Mouse (Mus musculus): ENCODE results near the gene Mrpl49.
"Not testable (repeated sequence)": the region's sequence is repeated elsewhere in the genome, so short reads cannot be mapped to it uniquely, and the experiment has no call there.

Mrpl49 gene

GRCm38 (mm10) chr19:6067011-6067723 is 9.6 kb upstream of the Mrpl49 start:
- peak; percentile 79 for DNase-seq (ENCODE audit: low spot score)

- no peak for DNase-seq (ENCODE audit: low spot score)
Observed at GRCm38 (mm10) chr19:6066571-6066970, 9.0 kb upstream of the Mrpl49 start.

- no peak for DNase-seq (ENCODE audit: low spot score)
Observed at GRCm38 (mm10) chr19:6063081-6063480, 5.5 kb upstream of the Mrpl49 start.

- no peak for DNase-seq (ENCODE audit: low spot score)
Observed at GRCm38 (mm10) chr19:6062418-6062817, 4.8 kb upstream of the Mrpl49 start.

- peak; percentile 46 for DNase-seq (ENCODE audit: low spot score)
Observed at GRCm38 (mm10) chr19:6061641-6062302, 4.2 kb upstream of the Mrpl49 start.

- DNase-seq (ENCODE audit: low spot score) = peak; percentile 97
Observed at GRCm38 (mm10) chr19:6061021-6061533, 3.5 kb upstream of the Mrpl49 start, which contains the start of gene Znhit2. TSS of gene Znhit2 (plus strand) at chr19:6061192.

- DNase-seq (ENCODE audit: low spot score) = no peak
Observed at GRCm38 (mm10) chr19:6058966-6059365, 1.4 kb upstream of the Mrpl49 start.

- no peak for DNase-seq (ENCODE audit: low spot score)
Observed at GRCm38 (mm10) chr19:6058513-6058912, 928 bp upstream of the Mrpl49 start.

- no peak for DNase-seq (ENCODE audit: low spot score)
Observed at GRCm38 (mm10) chr19:6056696-6057095, 889 bp downstream of the Mrpl49 start.

GRCm38 (mm10) chr19:6054296-6054695 is 3.3 kb downstream of the Mrpl49 start:
- no peak for DNase-seq (ENCODE audit: low spot score)

- no peak for DNase-seq (ENCODE audit: low spot score)
Observed at GRCm38 (mm10) chr19:6052516-6052915, 5.1 kb downstream of the Mrpl49 start.

GRCm38 (mm10) chr19:6048681-6049410 is 8.7 kb downstream of the Mrpl49 start:
- no peak for DNase-seq (ENCODE audit: low spot score)

GRCm38 (mm10) chr19:6047899-6048166 is 9.8 kb downstream of the Mrpl49 start:
- DNase-seq (ENCODE audit: low spot score) = no peak

- no peak for DNase-seq (ENCODE audit: low spot score)
Observed at GRCm38 (mm10) chr19:6047154-6047898, 10.3 kb downstream of the Mrpl49 start.

- DNase-seq (ENCODE audit: low spot score) = peak; percentile 96
Observed at GRCm38 (mm10) chr19:6046294-6047153, 11.1 kb downstream of the Mrpl49 start, which contains the start of gene Syvn1. TSS of gene Syvn1 (plus strand) at chr19:6046576.

GRCm38 (mm10) chr19:6045366-6046293 is 12.0 kb downstream of the Mrpl49 start:
- DNase-seq (ENCODE audit: low spot score) = peak; percentile 53

GRCm38 (mm10) chr19:6044102-6044501 is 13.5 kb downstream of the Mrpl49 start:
- DNase-seq (ENCODE audit: low spot score) = not testable (repeated sequence)

GRCm38 (mm10) chr19:6042293-6042692 is 15.3 kb downstream of the Mrpl49 start:
- DNase-seq (ENCODE audit: low spot score) = no peak

- DNase-seq (ENCODE audit: low spot score) = no peak
Observed at GRCm38 (mm10) chr19:6040002-6040401, 17.6 kb downstream of the Mrpl49 start.

- no peak for DNase-seq (ENCODE audit: low spot score)
Observed at GRCm38 (mm10) chr19:6038326-6038725, 19.3 kb downstream of the Mrpl49 start.
